Mouse (Mus musculus) monocyte, adult 5-6 weeks (primary cell): ENCODE measurements around the gene Cacng3. TPM values are rescaled to one million over a fixed set of nuclear protein-coding genes. Genes with fewer than 3 reads are reported as not detected.

ENCODE experiments used
- ATAC-seq: fragments of 153-309, 156-312 bp; replicated peaks from 2 replicates; pipeline ENCODE4 v1.8.0; 2017; ENCODE audit warnings: mild to moderate bottlenecking; ENCODE audit not compliant: low TSS enrichment, insufficient number of reproducible peaks, severe bottlenecking, poor library complexity, low FRiP score
- total RNA-seq: library from RNA; stranded (forward); fragments of 200-1000, 200-491, 200-594 nt; gene quantifications from 3 replicates; pipeline ENCODE4 v1.2.3, GENCODE M21; 2017

The Cacng3 gene
- total RNA-seq, 1 experiment from 2014 or later: not detected

GRCm38 (mm10) chr7:122803839-122804496 is 133.7 kb downstream of the Cacng3 start:
- ATAC-seq: no peak

- ATAC-seq: no peak
Observed at GRCm38 (mm10) chr7:122806531-122806930, 136.2 kb downstream of the Cacng3 start.

GRCm38 (mm10) chr7:122813724-122814123 is 143.4 kb downstream of the Cacng3 start:
- no peak for ATAC-seq

GRCm38 (mm10) chr7:122817565-122817964 is 147.3 kb downstream of the Cacng3 start:
- ATAC-seq: no peak
